Mouse (Mus musculus): ENCODE measurements around the gene Dusp18. TPM values are rescaled to one million over a fixed set of nuclear protein-coding genes. Genes with fewer than 3 reads are reported as not detected.

Dusp18 gene
- total RNA-seq, 2 experiments from 2014 or later, result 23.7 to 26.4 TPM

GRCm38 (mm10) chr11:3918738-3919137, 23.7 kb downstream of the Dusp18 start:
- intact Hi-C loops (cut with DNase I), result loop anchor here (10.0 kb wide), 3 partner anchors 204 to 464 kb away; partner anchors contain the start of gene Rnf185

DNA sequence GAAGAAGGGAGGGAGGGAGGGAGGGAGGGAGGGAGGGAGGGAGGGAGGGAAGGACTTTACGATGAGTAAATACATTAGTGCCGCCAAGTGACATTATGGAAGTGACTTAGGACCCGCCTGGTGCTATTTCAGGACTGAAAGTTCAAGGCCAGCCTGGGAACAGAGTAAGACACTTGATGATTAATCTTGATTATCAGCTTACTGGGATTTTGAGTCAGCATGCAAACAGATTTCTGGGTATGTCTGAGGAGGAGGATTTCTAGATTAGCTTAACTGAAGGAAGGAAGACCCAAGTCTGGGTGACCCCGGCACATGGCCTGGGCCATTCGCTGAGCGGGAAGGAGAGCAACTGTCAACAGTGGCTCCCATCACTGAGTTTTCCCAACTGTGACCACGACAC, 25.4 kb downstream of the Dusp18 start:
- intact Hi-C loops (cut with DNase I), result no loop called here
- DNase-seq (ENCODE audit: low spot score in 2 of 2), result no peak

More at GRCm38 (mm10) chr11:3918738-3919137, 23.7 kb downstream of the Dusp18 start:
- DNase-seq (ENCODE audit: low spot score in 2 of 2), result no peak

DNA sequence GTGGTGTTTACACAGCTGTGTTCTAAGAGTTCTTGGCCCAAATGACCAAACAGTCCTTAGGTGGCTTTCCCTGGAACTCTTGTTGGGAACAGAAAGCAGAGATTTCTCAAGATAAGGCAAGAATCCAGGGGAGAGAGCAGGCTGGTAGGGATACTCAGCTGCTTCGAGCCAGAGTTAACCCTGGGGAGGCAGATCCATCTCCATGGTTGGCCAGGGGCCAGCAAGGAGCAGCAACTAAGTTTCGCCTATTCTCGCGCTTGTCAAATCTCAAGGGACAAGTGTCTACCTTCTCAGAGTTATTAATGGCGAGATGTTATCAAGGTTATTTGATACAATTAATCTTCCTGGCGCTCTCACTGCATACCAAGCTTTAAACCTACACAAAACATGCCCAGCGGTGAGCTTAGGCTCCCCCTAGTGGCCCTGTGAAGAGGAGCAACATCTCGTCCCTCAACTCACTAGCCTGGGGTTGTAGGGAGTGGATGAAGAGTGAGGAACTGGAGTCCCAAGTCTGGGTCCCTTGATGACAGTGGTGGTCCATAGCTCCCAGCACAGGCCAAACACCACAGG, 26.3 kb downstream of the Dusp18 start:
- intact Hi-C loops (cut with DNase I), result no loop called here
- peak; percentile 54 to 55 for DNase-seq (ENCODE audit: low spot score in 2 of 2)

GRCm38 (mm10) chr11:3922115-3922514, 27.1 kb downstream of the Dusp18 start:
- DNase-seq (ENCODE audit: low spot score in 2 of 2), result no peak
- intact Hi-C loops (cut with DNase I), result no loop called here

DNA sequence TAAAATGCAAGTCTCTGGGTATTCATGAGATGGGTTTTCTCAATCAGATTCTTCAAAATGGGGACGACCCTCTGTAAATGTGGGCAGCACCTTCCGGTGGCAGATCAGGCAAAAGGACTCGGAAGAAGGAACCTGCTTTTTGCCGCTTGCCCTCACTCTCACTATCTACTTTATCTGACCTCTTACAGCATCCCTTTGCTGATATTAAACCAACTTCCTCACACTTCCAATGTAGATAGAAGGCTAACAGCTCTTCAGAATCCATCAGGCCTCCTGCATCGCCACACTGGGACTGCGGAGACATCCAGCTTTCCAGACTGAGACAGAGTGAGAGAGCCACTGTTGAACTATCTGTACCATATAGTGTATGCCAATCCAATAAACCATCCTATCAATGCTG, 27.7 kb downstream of the Dusp18 start:
- intact Hi-C loops (cut with DNase I), result no loop called here
- DNase-seq (ENCODE audit: low spot score in 2 of 2), result no peak

- intact Hi-C loops (cut with DNase I), result no loop called here
- DNase-seq (ENCODE audit: low spot score in 2 of 2), result no peak
Measured at GRCm38 (mm10) chr11:3925916-3926315, 30.9 kb downstream of the Dusp18 start.

DNA sequence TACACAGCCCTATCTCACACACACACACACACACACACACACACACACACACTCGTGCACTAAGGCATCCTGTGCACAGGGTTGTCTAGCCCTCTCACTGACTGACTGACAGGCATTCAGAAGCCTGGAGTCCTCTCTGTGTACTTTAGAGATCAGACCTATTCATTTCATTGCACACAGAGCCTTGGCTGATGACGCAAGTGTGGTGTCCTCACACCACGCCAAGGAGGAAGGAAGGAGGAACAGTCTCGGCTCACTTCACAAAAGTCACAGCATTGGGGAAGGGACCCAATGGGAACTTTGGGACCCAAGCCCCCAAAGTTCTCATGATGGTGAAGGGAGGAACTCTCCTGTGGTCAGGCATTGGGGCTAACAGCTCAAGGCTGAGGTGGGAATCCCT, 35.0 kb downstream of the Dusp18 start:
- DNase-seq (ENCODE audit: low spot score in 2 of 2), result no peak
- intact Hi-C loops (cut with DNase I), result no loop called here

DNA sequence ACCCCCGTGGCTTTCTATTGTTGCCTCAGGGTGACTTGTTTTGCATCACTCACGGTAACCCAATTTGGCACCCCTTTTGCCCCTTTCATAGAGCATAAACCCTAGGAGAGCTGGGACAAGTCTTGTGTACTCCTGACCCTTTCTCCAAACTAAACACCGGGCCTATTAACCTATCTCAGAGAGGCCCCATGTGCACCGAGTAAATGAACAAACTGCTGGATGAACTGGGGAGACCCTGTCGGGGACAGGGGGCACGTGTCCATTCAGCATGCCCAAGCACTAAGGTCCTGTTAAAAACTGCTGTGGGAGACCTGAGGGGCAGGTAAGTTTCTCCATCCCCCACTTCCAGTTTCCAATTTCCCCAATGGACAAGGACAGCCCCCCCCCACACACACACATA, 35.9 kb downstream of the Dusp18 start:
- intact Hi-C loops (cut with DNase I), result no loop called here
- no peak for DNase-seq (ENCODE audit: low spot score in 2 of 2)

DNA sequence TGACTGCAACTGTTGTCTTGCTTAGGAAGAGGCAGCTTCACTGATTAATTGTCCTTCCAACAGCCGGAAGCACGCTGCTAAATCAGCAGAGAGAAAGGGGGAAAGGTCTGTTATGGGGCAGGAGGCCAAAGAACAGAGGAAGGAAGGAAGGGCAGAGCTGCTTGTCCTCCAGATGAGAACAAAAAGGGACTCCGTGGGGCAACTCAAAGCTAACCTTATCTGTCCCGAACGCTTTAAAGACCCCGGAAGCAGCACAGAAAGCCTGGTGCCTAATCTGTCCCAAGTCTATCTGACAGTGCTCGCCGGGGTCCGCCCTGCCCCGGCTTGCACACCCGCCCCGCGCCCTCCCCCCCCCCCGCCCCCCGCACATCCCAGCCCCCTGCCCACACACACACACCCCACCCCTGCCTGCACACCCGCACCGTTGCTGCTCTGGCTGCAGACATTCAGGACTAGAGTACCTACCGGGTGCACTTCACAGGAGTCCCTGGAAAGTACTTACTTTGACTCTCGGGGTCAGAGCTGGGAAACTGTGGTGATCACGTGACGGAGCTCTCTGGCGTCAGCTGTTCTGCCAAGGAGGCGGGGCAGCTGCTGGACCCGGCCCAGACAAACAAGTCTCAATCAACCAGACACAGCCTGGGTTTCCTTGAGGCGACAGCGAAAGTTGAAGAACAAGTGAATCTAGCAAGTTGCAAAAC, 36.6 kb downstream of the Dusp18 start, which contains the start of gene Tcn2:
Gene Tcn2 (minus strand): TSS at position 649 of the 701 bp plus-strand sequence.
- intact Hi-C loops (cut with DNase I), result no loop called here
- DNase-seq (ENCODE audit: low spot score in 2 of 2), result peak in 1 of 2 experiments; percentile 57

GRCm38 (mm10) chr11:3933756-3934285, 38.8 kb downstream of the Dusp18 start:
- DNase-seq (ENCODE audit: low spot score in 2 of 2), result no peak
- intact Hi-C loops (cut with DNase I), result no loop called here

DNA sequence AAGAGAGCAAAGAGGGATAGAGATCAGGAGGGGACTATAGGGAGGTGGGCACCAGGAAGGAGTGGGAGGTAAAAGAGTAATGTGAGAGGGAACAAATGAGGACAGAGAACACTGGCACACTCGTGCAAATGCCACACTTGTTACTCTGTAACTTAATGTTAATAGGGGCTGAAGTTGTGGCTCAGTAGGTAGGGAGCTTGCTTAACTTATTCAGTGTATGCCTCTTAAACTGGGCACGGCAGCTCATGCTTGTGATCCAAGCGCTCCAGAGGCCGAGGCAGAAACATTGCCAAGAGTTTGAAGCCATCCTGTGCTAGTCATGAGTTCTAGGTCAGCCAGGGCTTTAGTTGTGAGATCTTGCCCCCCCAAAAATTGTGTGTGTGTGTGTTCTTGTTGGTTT, 40.1 kb downstream of the Dusp18 start:
- intact Hi-C loops (cut with DNase I), result no loop called here

GRCm38 (mm10) chr11:3936318-3936717, 41.3 kb downstream of the Dusp18 start:
- DNase-seq (ENCODE audit: low spot score in 2 of 2), result no peak

More for the DNA sequence above, 40.1 kb downstream of the Dusp18 start:
- DNase-seq (ENCODE audit: low spot score in 2 of 2), result no peak

DNA sequence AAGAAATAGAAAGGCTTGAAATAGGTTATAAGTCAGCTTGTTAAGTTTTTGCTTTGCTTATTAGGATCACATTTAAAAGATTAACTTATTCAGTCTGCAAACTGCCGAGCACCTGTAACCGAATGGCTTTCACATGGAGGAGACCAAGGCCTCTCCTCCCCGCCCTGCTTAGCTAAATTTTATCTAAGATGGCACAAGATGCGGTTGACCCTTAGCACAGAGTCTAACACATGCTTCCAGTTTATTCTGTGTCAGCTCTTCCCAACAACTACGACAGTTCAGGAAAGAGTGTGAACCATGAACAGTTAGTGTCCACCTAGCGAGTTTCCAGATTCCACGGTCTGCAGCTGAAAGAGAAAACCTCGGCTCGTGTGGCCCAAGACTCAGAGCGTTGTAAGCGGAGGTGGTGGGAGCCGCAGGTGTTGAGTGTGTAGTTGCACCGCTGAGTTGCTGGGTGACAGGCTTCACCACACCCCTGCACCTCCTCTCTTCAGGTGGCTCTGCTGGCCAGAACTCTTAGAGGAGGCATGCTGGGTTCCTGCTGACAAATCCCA, 42.4 kb downstream of the Dusp18 start:
- DNase-seq (ENCODE audit: low spot score in 2 of 2), result no peak
- intact Hi-C loops (cut with DNase I), result no loop called here

More at GRCm38 (mm10) chr11:3936318-3936717, 41.3 kb downstream of the Dusp18 start:
- intact Hi-C loops (cut with DNase I), result no loop called here

DNA sequence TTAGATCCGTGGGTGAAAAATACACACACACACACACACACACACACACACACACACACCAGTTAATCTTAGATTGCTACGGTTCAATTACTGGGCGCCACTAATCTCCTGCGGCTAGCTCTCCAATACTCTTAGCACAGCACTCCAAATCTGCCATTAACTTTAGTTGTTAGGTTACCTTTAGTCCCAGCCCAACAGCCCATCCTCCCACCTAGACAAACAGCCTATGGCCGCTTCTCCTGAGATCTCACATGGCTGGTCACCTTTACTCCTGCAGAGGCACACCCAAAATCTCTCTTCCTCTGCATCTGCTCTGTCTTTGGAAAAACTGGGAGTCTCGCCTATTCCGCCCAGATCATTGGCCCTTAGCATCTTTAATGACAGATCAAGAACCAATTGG, 46.3 kb downstream of the Dusp18 start:
- no peak for DNase-seq (ENCODE audit: low spot score in 2 of 2)
- intact Hi-C loops (cut with DNase I), result no loop called here

GRCm38 (mm10) chr11:3946386-3946785, 51.3 kb downstream of the Dusp18 start:
- intact Hi-C loops (cut with DNase I), result no loop called here
- no peak for DNase-seq (ENCODE audit: low spot score in 2 of 2)

Other genes starting within 250 kb of the Dusp18 start
- 10 to 100 TPM; 33.4 to 47.0 TPM for gene Morc2a, start 246.0 kb upstream of the Dusp18 start, total RNA-seq (2021)
- 100 to 1,000 TPM; 128 to 164 TPM for gene Osbp2, start 31.3 kb upstream of the Dusp18 start, total RNA-seq (2021)
- gene 4921536K21Rik, start 142 bp upstream of the Dusp18 start, total RNA-seq (2021), result under 1 TPM; 0.32 to 0.70 TPM
- gene Slc35e4, start 19.4 kb downstream of the Dusp18 start, total RNA-seq (2021), result 10 to 100 TPM; 18.5 to 23.0 TPM
- 10 to 100 TPM; 18.2 to 20.0 TPM for gene Tcn2, start 36.9 kb downstream of the Dusp18 start, total RNA-seq (2021)
- gene Pes1, start 68.7 kb downstream of the Dusp18 start, total RNA-seq (2021), result 10 to 100 TPM; 38.3 to 42.0 TPM
- gene 4930556J24Rik, start 81.5 kb downstream of the Dusp18 start, total RNA-seq (2021), result under 1 TPM in 1 of 2 experiments, not detected in 1; 0.54 TPM
- 10 to 100 TPM; 13.2 to 17.4 TPM for gene Gal3st1, start 88.4 kb downstream of the Dusp18 start, total RNA-seq (2021)
- gene Sec14l4, start 136.2 kb downstream of the Dusp18 start, total RNA-seq (2021), result not detected
- 1 to 10 TPM in 1 of 2 experiments, under 1 TPM in 1; 0.52 to 1.5 TPM for gene Sec14l3, start 169.6 kb downstream of the Dusp18 start, total RNA-seq (2021)
- 10 to 100 TPM; 90.9 to 94.5 TPM for gene Mtfp1, start 200.2 kb downstream of the Dusp18 start, total RNA-seq (2021)
- gene Sec14l2, start 228.2 kb downstream of the Dusp18 start, total RNA-seq (2021), result 10 to 100 TPM; 35.0 to 35.4 TPM
- gene Rnf215, start 240.0 kb downstream of the Dusp18 start, total RNA-seq (2021), result 10 to 100 TPM; 28.8 to 35.9 TPM

Measured in left cerebral cortex, postnatal 36 days (tissue).